Mouse (Mus musculus) liver, embryonic 15.5 days (tissue): ENCODE measurements around the gene Lrrc27. TPM values are rescaled to one million over a fixed set of nuclear protein-coding genes. Genes with fewer than 3 reads are reported as not detected.

ENCODE experiments used
- ATAC-seq: fragments of 200-750 bp; cut with Nextera tagmentation; 2 replicates; pipeline ENCODE4 v1.8.0; 2017; ENCODE audit warnings: moderate number of reproducible peaks, mild to moderate bottlenecking, moderate library complexity; ENCODE audit not compliant: insufficient read depth
- H3K27ac ChIP-seq: fragments of 300-500 bp; sonication (generic); replicated peaks from 2 replicates; pipeline ENCODE4 v1.5.1; 2015; ENCODE audit warnings: mild to moderate bottlenecking, inconsistent platforms
- H3K27me3 ChIP-seq: fragments of 300-500 bp; sonication (generic); 2 replicates; pipeline ENCODE4 v1.6.1; 2015; ENCODE audit warnings: mild to moderate bottlenecking, inconsistent platforms
- H3K36me3 ChIP-seq: fragments of 300-500 bp; sonication (generic); replicated peaks from 2 replicates; pipeline ENCODE4 v1.6.1; 2015; ENCODE audit warnings: moderate library complexity, mild to moderate bottlenecking, inconsistent platforms
- H3K4me1 ChIP-seq: fragments of 300-500 bp; sonication (generic); replicated peaks from 2 replicates; pipeline ENCODE4 v1.6.1; 2015; ENCODE audit warnings: inconsistent platforms
- H3K4me2 ChIP-seq: fragments of 300-500 bp; sonication (generic); 2 replicates; pipeline ENCODE4 v1.6.1; 2015; ENCODE audit warnings: moderate library complexity, mild to moderate bottlenecking, inconsistent platforms
- H3K4me3 ChIP-seq: fragments of 300-500 bp; sonication (generic); replicated peaks from 2 replicates; pipeline ENCODE4 v1.5.1; 2015; ENCODE audit warnings: mild to moderate bottlenecking, inconsistent platforms
- H3K9ac ChIP-seq: fragments of 300-500 bp; sonication (generic); 2 replicates; pipeline ENCODE4 v1.6.1; 2015; ENCODE audit warnings: moderate library complexity, mild to moderate bottlenecking, inconsistent platforms
- H3K9me3 ChIP-seq: fragments of 300-500 bp; sonication (generic); replicated peaks from 2 replicates; pipeline ENCODE4 v1.6.1; 2016; ENCODE audit warnings: inconsistent platforms
- WGBS: fragments of 180-500 bp; shearing (Covaris S2); methylation state at CpG from one replicate; pipeline ENCODE4 v1.1.7; 2015; ENCODE audit warnings: mixed read lengths; ENCODE audit not compliant: insufficient replicate concordance; 5-methylcytosine and 5-hydroxymethylcytosine counted together
- polyA plus RNA-seq: library from polyadenylated mRNA; unstranded; fragments of >200 nt; fragmentation: Nextera tagmentation; extraction: Ambion mirVana; gene quantifications from 2 replicates; pipeline ENCODE4 v1.2.1, GENCODE M21; 2015

The Lrrc27 gene
- polyA plus RNA-seq: 0.54 and 1.2 TPM in 2 replicates

- WGBS: 2% methylated on average over 53 of the region's 53 CpGs
- Histone ChIP-seq H3K4me2 (peak within 1 kb of the TSS; percentile 80), H3K4me1 (peaks cover 18% of the 10 kb centered on the region), H3K9me3 (no peaks in the 10 kb centered on the region), H3K27me3 (no peaks in the 10 kb centered on the region), H3K27ac (peak within 1 kb of the TSS; percentile 55), H3K36me3 (no peaks in the 10 kb centered on the region), H3K4me3 (peak within 1 kb of the TSS; percentile 67), H3K9ac (peak within 1 kb of the TSS; percentile 58)
- ATAC-seq: peak; percentile 92
Measured at GRCm38 (mm10) chr7:139212754-139213745, at the start of gene Lrrc27, which contains the start of gene Stk32c. Gene Lrrc27 (plus strand): TSS chr7:139212988. Gene Stk32c (minus strand): TSS chr7:139213307.

- H3K36me3 ChIP-seq: no peaks in the 10 kb centered on the region
- no peak for ATAC-seq
- H3K27me3 ChIP-seq: no peaks in the 10 kb centered on the region
- no peaks in the 10 kb centered on the region for H3K4me1 ChIP-seq
- 37% methylated on average over 5 of the region's 5 CpGs for WGBS
- H3K9me3 ChIP-seq: no peaks in the 10 kb centered on the region
- H3K27ac ChIP-seq: no peak overlapping the region
- no peak overlapping the region for H3K4me3 ChIP-seq
- H3K4me2 ChIP-seq: no peak overlapping the region
- no peak overlapping the region for H3K9ac ChIP-seq
Measured at GRCm38 (mm10) chr7:139164410-139164809, 48.4 kb upstream of the Lrrc27 start.

- H3K4me1 ChIP-seq: no peaks in the 10 kb centered on the region
- no peak overlapping the region for H3K4me2 ChIP-seq
- WGBS: 37% methylated on average over 4 of the region's 4 CpGs
- H3K36me3 ChIP-seq: no peaks in the 10 kb centered on the region
- no peaks in the 10 kb centered on the region for H3K27me3 ChIP-seq
- ATAC-seq: no peak
- H3K9ac ChIP-seq: no peak overlapping the region
- no peak overlapping the region for H3K27ac ChIP-seq
- no peak overlapping the region for H3K4me3 ChIP-seq
- no peaks in the 10 kb centered on the region for H3K9me3 ChIP-seq
Measured at GRCm38 (mm10) chr7:139169143-139169542, 43.6 kb upstream of the Lrrc27 start.

GRCm38 (mm10) chr7:139179299-139179698 is 33.5 kb upstream of the Lrrc27 start:
- Histone ChIP-seq H3K4me1 (no peaks in the 10 kb centered on the region), H3K4me3 (no peak overlapping the region), H3K4me2 (no peak overlapping the region), H3K36me3 (no peaks in the 10 kb centered on the region), H3K27ac (no peak overlapping the region), H3K9me3 (no peaks in the 10 kb centered on the region), H3K27me3 (no peaks in the 10 kb centered on the region), H3K9ac (no peak overlapping the region)
- 64% methylated on average over 5 of the region's 5 CpGs for WGBS
- no peak for ATAC-seq

GRCm38 (mm10) chr7:139180058-139180457 is 32.7 kb upstream of the Lrrc27 start:
- WGBS: 64% methylated on average over 3 of the region's 3 CpGs
- Histone ChIP-seq H3K4me2 (no peak overlapping the region), H3K9ac (no peak overlapping the region), H3K4me3 (no peak overlapping the region), H3K4me1 (no peaks in the 10 kb centered on the region), H3K9me3 (no peaks in the 10 kb centered on the region), H3K36me3 (no peaks in the 10 kb centered on the region), H3K27ac (no peak overlapping the region), H3K27me3 (peaks cover 6% of the 10 kb centered on the region; the same call in 1 of the 2 replicates)
- ATAC-seq: no peak

- Histone ChIP-seq H3K4me3 (no peak overlapping the region), H3K4me2 (no peak overlapping the region), H3K9ac (no peak overlapping the region), H3K36me3 (no peaks in the 10 kb centered on the region), H3K27me3 (peaks cover 45% of the 10 kb centered on the region), H3K27ac (no peak overlapping the region), H3K9me3 (no peaks in the 10 kb centered on the region), H3K4me1 (peaks cover 10% of the 10 kb centered on the region)
- no peak for ATAC-seq
- WGBS: 44% methylated on average over 4 of the region's 4 CpGs
Measured at GRCm38 (mm10) chr7:139184396-139184795, 28.4 kb upstream of the Lrrc27 start.

- Histone ChIP-seq H3K27me3 (peaks cover 45% of the 10 kb centered on the region), H3K4me2 (no peak overlapping the region), H3K4me1 (peaks cover 10% of the 10 kb centered on the region), H3K9me3 (no peaks in the 10 kb centered on the region), H3K36me3 (no peaks in the 10 kb centered on the region), H3K4me3 (no peak overlapping the region), H3K27ac (no peak overlapping the region), H3K9ac (no peak overlapping the region)
- WGBS: 64% methylated on average over 7 of the region's 7 CpGs
- no peak for ATAC-seq
Measured at GRCm38 (mm10) chr7:139184846-139185245, 27.9 kb upstream of the Lrrc27 start.

- no peak overlapping the region for H3K4me3 ChIP-seq
- no peaks in the 10 kb centered on the region for H3K9me3 ChIP-seq
- no peak for ATAC-seq
- H3K9ac ChIP-seq: no peak overlapping the region
- 33% methylated on average over 5 of the region's 5 CpGs for WGBS
- H3K27me3 ChIP-seq: peaks cover 56% of the 10 kb centered on the region
- H3K4me2 ChIP-seq: no peak overlapping the region
- H3K4me1 ChIP-seq: peaks cover 10% of the 10 kb centered on the region
- H3K36me3 ChIP-seq: no peaks in the 10 kb centered on the region
- no peak overlapping the region for H3K27ac ChIP-seq
Measured at GRCm38 (mm10) chr7:139185971-139186370, 26.8 kb upstream of the Lrrc27 start.

- Histone ChIP-seq H3K9ac (no peak overlapping the region), H3K27ac (no peak overlapping the region), H3K9me3 (no peaks in the 10 kb centered on the region), H3K4me1 (peaks cover 10% of the 10 kb centered on the region), H3K4me2 (no peak overlapping the region), H3K27me3 (peaks cover 61% of the 10 kb centered on the region), H3K4me3 (no peak overlapping the region), H3K36me3 (no peaks in the 10 kb centered on the region)
- ATAC-seq: no peak
- WGBS: 59% methylated on average over 8 of the region's 8 CpGs
Measured at GRCm38 (mm10) chr7:139186436-139186835, 26.4 kb upstream of the Lrrc27 start.

- H3K9me3 ChIP-seq: no peaks in the 10 kb centered on the region
- ATAC-seq: no peak
- peaks cover 10% of the 10 kb centered on the region for H3K4me1 ChIP-seq
- H3K27me3 ChIP-seq: peaks cover 63% of the 10 kb centered on the region
- H3K27ac ChIP-seq: no peak overlapping the region
- peak overlapping the region; percentile 50; the same call in 1 of the 2 replicates for H3K4me3 ChIP-seq
- H3K9ac ChIP-seq: no peak overlapping the region
- WGBS: 30% methylated on average over 7 of the region's 7 CpGs
- no peak overlapping the region for H3K4me2 ChIP-seq
- H3K36me3 ChIP-seq: no peaks in the 10 kb centered on the region
Measured at GRCm38 (mm10) chr7:139187277-139187676, 25.5 kb upstream of the Lrrc27 start.

GRCm38 (mm10) chr7:139187771-139188633 is 24.8 kb upstream of the Lrrc27 start:
- Histone ChIP-seq H3K27me3 (peaks cover 63% of the 10 kb centered on the region), H3K4me1 (peaks cover 10% of the 10 kb centered on the region), H3K27ac (no peak overlapping the region), H3K9me3 (no peaks in the 10 kb centered on the region), H3K36me3 (no peaks in the 10 kb centered on the region), H3K4me2 (peak overlapping the region; percentile 72), H3K4me3 (peak overlapping the region; percentile 50), H3K9ac (no peak overlapping the region)
- peak; percentile 74 for ATAC-seq
- under 1% methylated on average over 84 of the region's 94 CpGs for WGBS
